Mouse (Mus musculus) cerebellum, adult 2 months (tissue): ENCODE results near the gene Bcr.

ENCODE experiments used
- CTCF ChIP-seq: fragments of 200-500 bp; IDR thresholded peaks from 2 replicates; pipeline ENCODE4 v1.5.1; 2011; ENCODE audit warnings: low read depth, mild to moderate bottlenecking, control low read depth, low read length, moderate library complexity, borderline replicate concordance; ENCODE audit not compliant: insufficient read depth
- POLR2A ChIP-seq: fragments of 200-500 bp; IDR thresholded peaks from 2 replicates; pipeline ENCODE4 v1.6.1; 2011; ENCODE audit warnings: low read length, control low read depth, borderline replicate concordance; ENCODE audit not compliant: insufficient read depth

- TF ChIP-seq POLR2A (no peak), CTCF (no peak)
Measured at GRCm38 (mm10) chr10:75112405-75112804, 52.0 kb downstream of the Bcr start.
